Mouse (Mus musculus): Measurements from ENCODE around the gene Sds. TPM values are rescaled to one million over a fixed set of nuclear protein-coding genes. Genes with fewer than 3 reads are reported as not detected.

Sds gene
- total RNA-seq, 2 experiments from 2014 or later = 0.33 to 0.69 TPM

- DNase-seq (ENCODE audit: low spot score in 2 of 2) = no peak
Observed at GRCm38 (mm10) chr5:120439887-120440670, 36.2 kb upstream of the Sds start.

DNA sequence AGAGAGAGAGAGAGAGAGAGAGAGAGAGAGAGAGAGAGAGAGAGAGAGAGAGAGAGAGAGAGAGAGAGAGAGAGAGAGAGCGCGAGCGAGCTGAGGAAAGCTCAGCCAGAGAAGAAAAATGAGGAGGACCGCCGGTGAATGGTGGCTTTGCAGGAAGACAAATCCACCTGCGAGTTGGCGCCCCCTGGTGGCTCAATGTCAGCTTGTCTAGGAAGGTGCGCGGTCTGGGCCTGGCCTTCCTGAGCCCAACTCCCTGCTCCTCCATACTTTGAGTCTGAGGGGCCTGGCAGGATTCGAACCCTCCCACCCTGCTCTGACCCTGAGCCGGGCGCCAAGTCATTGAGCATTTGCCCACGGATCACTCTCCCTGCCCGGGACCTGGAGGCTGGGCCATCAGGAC, 35.6 kb upstream of the Sds start:
- peak; percentile 65 to 89 for DNase-seq (ENCODE audit: low spot score in 2 of 2)

- DNase-seq (ENCODE audit: low spot score in 2 of 2) = no peak
Observed at GRCm38 (mm10) chr5:120447305-120447704, 29.0 kb upstream of the Sds start.

- no peak for DNase-seq (ENCODE audit: low spot score in 2 of 2)
Observed at GRCm38 (mm10) chr5:120454756-120455337, 21.5 kb upstream of the Sds start.

DNA sequence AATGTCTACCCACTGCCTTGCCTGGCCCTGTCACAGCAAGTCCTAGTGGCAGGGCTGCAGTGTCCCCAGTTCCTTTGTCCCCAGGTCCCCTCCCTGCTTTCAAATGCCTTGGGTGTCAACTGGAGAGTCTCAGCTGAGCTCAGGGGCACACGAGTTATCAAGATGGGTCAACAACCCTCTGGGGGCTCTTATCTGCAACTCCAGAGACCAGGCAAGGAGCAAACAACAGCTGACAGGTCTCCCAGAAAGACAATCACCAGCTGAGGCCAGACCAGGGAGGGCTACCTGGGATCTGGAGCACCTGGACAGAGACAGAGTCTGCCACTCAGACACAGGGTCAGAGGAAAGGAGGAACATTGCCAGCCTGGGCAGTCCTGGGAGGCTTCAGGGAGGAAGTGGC, 20.1 kb upstream of the Sds start:
- no peak for DNase-seq (ENCODE audit: low spot score in 2 of 2)

- DNase-seq (ENCODE audit: low spot score in 2 of 2) = no peak
Observed at GRCm38 (mm10) chr5:120456841-120457554, 19.3 kb upstream of the Sds start.

DNA sequence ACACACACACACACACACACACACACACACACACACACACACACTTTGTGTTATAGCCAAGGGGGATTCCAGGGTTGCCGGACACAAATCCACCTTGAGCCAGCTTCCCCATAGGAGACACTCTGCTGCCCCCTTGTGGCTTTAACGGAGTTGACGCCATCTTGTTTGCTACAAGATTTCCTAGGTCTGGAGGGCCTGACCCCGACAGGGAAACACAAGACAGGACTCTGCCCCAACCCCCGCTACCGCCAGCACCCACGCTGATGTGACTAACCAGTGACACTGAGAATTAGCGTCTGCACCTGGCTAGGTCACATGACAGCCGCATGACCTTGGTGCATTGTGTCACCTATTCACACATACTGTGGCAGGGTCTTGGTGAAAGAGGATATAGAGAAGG, 18.7 kb upstream of the Sds start:
- peak; percentile 27 to 62 for DNase-seq (ENCODE audit: low spot score in 2 of 2)

- no peak for DNase-seq (ENCODE audit: low spot score in 2 of 2)
Observed at GRCm38 (mm10) chr5:120459133-120459532, 17.2 kb upstream of the Sds start.

DNA sequence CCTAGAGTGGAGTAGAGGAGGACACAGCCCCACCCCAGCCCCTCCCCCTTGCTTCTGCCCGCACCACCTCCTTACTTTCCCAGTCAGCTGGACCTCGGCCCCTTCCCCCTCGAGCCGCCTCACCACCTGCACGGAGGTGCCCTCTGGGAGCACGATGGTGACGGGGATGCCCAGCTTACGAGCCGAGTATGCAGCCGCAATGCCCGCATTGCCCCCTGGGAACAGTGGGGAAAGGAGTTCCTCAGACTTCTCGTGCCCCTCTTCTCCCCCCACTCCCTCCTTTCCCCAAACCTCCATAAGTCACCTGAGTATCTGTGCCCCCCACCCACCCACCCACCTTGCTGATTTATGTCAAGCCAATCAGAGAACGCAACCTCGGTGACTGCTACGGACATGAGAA, 14.4 kb upstream of the Sds start:
- no peak for DNase-seq (ENCODE audit: low spot score in 2 of 2)

- no peak for DNase-seq (ENCODE audit: low spot score in 2 of 2)
Observed at GRCm38 (mm10) chr5:120464321-120464720, 12.0 kb upstream of the Sds start.

- DNase-seq (ENCODE audit: low spot score in 2 of 2) = no peak
Observed at GRCm38 (mm10) chr5:120465062-120465461, 11.3 kb upstream of the Sds start.

- DNase-seq (ENCODE audit: low spot score in 2 of 2) = no peak
Observed at GRCm38 (mm10) chr5:120465860-120466259, 10.5 kb upstream of the Sds start.

- DNase-seq (ENCODE audit: low spot score in 2 of 2) = no peak
Observed at GRCm38 (mm10) chr5:120467026-120467425, 9.3 kb upstream of the Sds start.

DNA sequence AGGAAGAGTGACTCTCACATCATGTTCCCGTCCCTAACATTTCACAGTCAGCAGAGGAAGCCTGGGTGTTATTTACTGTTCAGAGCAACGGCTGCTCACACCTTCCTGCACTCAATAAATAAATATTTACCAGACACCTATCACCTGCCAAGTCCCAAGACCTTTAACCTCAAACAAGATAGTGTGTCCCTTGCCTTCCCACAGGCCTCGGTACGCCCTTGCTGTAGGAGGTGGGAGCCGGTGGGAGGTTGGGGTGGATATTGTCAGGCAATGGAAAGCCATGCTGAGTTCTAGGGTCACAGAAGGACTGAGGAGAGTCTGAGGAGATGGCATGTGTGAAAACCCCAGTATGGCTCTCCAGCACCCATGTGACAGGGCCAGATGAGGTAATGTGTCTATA, 8.0 kb upstream of the Sds start:
- no peak for DNase-seq (ENCODE audit: low spot score in 2 of 2)

DNA sequence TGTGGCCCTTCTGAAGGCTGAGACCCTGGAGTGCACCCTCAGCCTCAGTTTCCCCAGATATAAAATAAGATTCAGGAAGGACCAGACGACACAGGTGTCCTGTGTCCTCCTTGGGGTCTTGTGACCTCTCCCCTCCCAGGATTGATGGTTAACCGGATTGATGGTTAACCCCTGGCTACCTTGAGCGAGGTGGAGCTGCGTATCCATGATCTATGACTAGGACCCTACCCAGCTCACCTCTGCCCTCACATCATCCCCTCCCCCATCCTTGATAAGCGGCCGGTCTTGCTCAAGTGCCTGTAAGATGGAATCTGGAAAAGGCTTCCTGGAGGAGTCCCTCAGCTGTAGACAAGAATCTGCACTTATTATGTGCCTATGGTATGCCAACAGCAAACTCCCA, 7.5 kb upstream of the Sds start:
- DNase-seq (ENCODE audit: low spot score in 2 of 2) = no peak

GRCm38 (mm10) chr5:120471538-120471937, 4.8 kb upstream of the Sds start:
- no peak for DNase-seq (ENCODE audit: low spot score in 2 of 2)

DNA sequence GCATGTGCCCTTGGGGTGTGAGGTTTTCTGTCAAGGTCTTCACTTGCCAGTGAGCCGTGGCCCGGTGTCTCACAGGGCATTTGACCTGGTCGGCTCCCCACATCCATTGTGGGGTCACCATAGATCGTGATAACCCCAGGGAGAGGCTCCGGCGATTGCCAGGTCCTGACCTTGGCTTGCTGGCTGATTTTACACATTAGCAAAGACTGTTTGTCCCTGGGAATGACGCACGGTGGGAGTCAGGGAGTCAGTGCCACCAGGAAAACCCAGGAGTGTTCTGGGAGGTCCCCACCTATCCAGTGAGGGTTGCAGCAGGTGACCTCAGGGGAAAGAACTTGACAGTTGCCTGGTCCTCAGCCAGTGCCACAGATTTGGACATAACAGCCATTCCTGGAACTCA, 3.6 kb upstream of the Sds start, which contains the start of gene Sdsl:
Sdsl (minus strand) TSS at position 41 of the 400 bp plus-strand sequence.
- DNase-seq (ENCODE audit: low spot score in 2 of 2) = no peak

- DNase-seq (ENCODE audit: low spot score in 2 of 2) = no peak
Observed at GRCm38 (mm10) chr5:120473361-120473760, 3.0 kb upstream of the Sds start.

- no peak for DNase-seq (ENCODE audit: low spot score in 2 of 2)
Observed at GRCm38 (mm10) chr5:120475861-120476260, 465 bp upstream of the Sds start.

GRCm38 (mm10) chr5:120477993-120478392, 1.7 kb downstream of the Sds start:
- DNase-seq (ENCODE audit: low spot score in 2 of 2) = no peak

DNA sequence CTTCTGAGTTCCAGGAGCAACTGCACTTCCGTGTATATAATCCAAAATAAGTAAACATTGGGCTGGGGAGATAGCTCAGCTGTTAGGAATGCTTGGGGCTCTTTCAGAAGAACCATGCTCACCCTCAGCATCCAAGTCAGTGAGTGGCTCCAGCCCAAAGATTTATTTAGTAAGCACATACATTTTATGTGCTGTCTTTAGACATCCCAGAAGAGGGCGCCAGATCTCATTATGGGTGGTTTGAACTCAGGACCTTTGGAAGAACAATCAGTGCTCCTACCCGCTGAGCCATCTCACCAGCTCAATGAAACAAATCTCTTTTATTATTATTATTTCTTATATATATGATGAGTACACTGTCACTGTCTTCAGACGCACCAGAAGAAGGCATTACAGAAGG, 3.2 kb downstream of the Sds start:
- no peak for DNase-seq (ENCODE audit: low spot score in 2 of 2)

- no peak for DNase-seq (ENCODE audit: low spot score in 2 of 2)
Observed at GRCm38 (mm10) chr5:120481205-120481604, 4.9 kb downstream of the Sds start.

Measured in layer of hippocampus, adult 18-20 months (tissue).